Mouse (Mus musculus) G1E (cell line): ENCODE measurements around the gene Slc44a5.

Experiments used
- CTCF ChIP-seq: IDR thresholded peaks from 2 replicates; pipeline ENCODE4 v1.5.1; 2012; ENCODE audit warnings: low read depth, low read length, inconsistent platforms, mixed read lengths
- GATA1 ChIP-seq: IDR thresholded peaks from 2 replicates; pipeline ENCODE4 v1.6.1; 2012; ENCODE audit warnings: borderline replicate concordance, low read length, inconsistent platforms, mixed read lengths
- GATA2 ChIP-seq: IDR thresholded peaks from 2 replicates; pipeline ENCODE4 v1.6.1; 2012; ENCODE audit warnings: low read depth, low read length, inconsistent platforms, borderline replicate concordance
- POLR2AphosphoS5 ChIP-seq: IDR thresholded peaks from 2 replicates; pipeline ENCODE4 v1.6.1; 2012; ENCODE audit warnings: low read depth, low read length, inconsistent platforms; ENCODE audit not compliant: insufficient replicate concordance
- TAL1 ChIP-seq: conservative IDR thresholded peaks from 2 replicates; pipeline ENCODE4 v1.6.1; 2012; ENCODE audit warnings: low read depth, low read length, inconsistent platforms, mixed read lengths

- no peak for TF ChIP-seq CTCF
- TF ChIP-seq GATA1 = no peak
- TF ChIP-seq TAL1 = no peak
- TF ChIP-seq POLR2AphosphoS5 = no peak
- TF ChIP-seq GATA2 = no peak
Measured at GRCm38 (mm10) chr3:154173556-154173955, 200.3 kb downstream of the Slc44a5 start.
